Mouse (Mus musculus) small intestine, adult 2 months (tissue): Measurements from ENCODE around the gene Ggt5.

ENCODE experiments used
- CTCF ChIP-seq: fragments of 200-500 bp; IDR thresholded peaks from 2 replicates; pipeline ENCODE4 v1.5.1; 2012; ENCODE audit warnings: low read depth, mild to moderate bottlenecking, control low read depth, inconsistent platforms, low read length, moderate library complexity, mixed read lengths; ENCODE audit not compliant: insufficient replicate concordance, insufficient read length; ENCODE audit errors: extremely low read depth
- POLR2A ChIP-seq: fragments of 200-500 bp; IDR thresholded peaks from 2 replicates; pipeline ENCODE4 v1.6.1; 2012; ENCODE audit warnings: low read depth, mild to moderate bottlenecking, control low read depth, inconsistent platforms, low read length, moderate library complexity

DNA sequence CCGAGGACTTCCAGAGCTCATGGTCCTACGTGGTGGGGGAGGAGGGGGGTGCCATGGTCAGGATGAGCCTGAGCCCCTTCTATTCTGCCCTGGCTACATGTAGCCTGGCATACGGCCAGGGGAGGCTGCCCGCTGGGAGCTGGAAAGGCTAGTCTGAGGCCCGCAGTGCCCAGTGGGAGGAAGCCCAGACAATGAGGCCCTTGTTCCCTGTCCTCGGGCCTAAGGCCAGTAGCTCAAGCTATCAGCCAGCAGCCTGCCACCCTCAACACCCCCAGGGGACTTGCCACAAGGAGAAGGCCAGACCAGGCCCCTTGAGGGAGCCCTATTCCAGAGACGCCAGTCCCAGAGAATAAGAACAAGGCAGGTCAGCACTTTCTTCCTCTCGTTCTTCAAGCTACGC is 33.1 kb upstream of the Ggt5 start:
- TF ChIP-seq POLR2A (no peak), CTCF (no peak)
